Mouse (Mus musculus): ENCODE data around the gene 1300017J02Rik.
A peak's percentile ranks its signal among the peaks of the same experiment; 100 is the strongest.

Gene 1300017J02Rik

DNA sequence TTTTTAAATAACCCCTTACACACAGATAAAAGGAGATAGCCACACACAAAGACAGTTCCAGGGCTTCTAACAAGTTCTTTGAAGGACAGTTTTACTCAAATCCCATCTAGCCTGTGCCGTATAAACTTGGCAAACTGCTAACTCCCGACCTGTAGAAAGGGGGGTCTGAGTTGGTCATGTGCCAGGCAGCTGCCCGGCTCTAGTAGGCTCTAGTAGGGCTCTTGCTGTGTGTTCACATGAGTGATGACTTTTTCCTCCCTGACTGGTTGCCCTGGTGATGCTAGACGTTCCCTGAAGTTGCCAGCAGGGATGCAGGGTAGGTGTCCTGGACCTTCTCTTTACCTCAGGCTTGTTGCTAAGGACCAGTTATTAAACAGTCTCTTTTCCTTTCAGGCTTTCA lies 33.8 kb downstream of the 1300017J02Rik start:
- DNase-seq (ENCODE audit: low read depth, low spot score) = no peak

DNA sequence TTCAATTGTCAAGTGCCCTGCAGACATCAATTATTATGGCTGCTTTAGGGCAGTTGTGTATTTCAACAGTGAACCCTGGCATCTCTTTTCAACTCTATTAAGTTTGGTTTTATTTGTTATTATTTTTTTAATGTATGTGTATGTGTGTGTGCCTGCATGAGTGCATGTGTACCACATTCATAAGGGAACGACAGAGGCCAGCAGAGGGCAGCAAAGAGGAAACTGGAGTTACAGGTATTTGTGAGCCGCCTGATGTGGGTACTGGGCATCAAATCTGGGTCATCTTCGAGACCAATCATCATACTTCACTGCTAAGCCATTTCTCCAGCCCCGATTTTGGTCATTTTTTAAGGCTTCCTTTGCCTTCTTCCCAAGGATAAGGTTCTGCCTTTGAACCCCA lies 39.1 kb downstream of the 1300017J02Rik start:
- DNase-seq (ENCODE audit: low read depth, low spot score) = no peak

DNA sequence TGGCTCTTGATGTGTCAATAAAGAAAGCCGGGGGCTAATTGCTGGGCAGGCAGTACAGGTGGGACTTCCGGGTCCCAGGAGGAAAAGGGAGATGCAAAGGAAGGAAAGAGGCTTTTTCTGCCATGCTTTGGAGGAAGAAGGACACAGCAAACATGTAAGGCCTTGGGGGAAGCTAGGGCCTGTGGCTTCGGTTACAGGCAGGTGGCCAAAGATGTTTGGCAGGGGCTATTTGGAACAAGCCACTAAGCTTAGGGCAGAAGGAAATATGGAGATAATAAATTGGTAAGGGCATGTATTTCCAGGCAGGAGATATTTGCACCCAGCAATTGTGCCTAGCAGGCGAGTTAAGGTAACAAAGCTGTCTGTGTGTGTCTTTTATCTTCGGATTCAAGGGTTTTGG lies 52.0 kb downstream of the 1300017J02Rik start:
- no peak for DNase-seq (ENCODE audit: low read depth, low spot score)

DNA sequence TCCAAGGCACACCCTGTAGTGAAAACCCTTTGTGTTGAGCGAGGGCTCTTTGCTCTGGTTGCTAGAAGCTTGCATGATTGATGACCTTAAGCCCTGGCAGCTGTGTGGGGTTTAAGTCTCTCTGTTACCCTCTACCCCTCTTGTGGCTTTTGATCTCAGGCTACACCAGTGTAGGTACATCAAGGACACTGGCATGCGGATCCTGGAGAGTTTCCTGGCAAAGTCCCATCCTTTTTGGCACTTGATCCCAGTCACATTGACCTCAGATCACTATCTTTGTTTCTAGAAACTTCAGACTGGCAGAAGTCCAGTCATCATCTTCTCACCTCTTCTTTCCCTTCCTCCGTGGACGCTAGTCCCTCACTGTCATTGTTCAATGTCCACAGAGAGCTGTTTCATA lies 56.3 kb downstream of the 1300017J02Rik start:
- no peak for DNase-seq (ENCODE audit: low read depth, low spot score)

DNA sequence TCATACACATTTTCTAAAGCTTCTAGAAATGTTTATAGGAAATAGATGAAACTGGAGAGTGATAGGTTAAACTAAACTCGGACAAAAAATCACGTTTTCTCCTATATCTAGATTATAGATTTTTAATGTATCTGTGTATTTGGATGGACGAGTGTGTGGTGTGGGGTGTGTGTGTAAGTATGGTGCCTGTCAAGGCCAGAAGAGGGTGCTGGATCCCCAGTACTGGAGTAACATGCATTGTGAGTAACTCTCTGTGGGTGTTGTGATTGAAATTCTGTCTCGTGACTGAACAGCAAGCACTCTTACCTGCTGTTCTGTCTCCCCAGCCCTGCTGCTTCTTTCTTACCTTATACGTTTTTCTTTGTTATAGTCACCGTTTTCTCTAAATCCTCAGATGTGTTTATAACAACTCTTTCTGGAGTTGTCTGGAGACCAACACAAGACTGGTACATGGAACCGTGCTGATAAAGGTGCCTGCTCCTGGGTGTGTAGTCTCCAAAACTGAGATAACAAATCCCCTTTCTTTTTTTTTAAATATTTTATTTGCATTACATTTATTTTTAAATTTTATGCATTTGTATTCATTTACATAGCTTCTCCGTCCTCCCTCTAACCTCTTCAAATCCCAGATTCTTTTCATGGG lies 58.2 kb downstream of the 1300017J02Rik start:
- DNase-seq (ENCODE audit: low read depth, low spot score) = peak; percentile 26

DNA sequence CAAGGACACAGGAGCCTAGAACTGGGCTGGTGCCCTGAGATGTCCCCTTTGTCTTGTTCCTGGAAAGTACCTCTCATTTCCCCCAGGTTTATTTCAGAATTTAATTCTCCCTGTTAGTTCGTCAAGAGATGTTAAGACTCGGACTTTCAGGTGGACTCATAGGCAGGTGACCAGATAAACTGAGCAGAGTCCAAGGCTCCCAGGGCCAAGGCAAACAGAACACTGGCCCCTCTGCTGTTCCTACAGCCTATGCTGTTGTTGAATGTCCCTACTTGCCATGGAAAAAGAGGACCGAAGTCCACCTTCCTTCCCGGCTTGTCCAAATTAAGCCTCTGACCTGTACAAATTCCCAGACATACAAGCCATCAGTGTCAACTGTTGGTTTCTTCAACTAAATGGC lies 61.2 kb downstream of the 1300017J02Rik start:
- DNase-seq (ENCODE audit: low read depth, low spot score) = no peak

DNA sequence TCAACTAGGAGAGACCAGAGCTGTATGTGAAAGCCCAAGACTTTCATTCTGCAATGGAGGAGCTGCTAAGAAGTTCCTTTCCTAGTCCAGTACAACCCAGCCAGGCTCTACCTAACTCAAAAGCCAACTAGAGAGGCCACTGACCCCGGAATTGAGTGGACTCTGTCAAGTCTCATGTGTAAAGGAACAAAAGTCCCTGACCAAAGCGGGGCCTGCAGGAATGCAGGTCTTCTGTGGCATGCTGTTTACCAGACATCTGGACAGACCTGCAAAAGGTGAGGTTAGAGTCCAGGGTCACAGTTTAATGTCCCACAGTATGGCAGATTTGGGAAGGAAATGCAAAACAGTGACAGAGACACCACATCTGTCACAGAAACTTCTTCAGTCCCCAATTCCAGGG lies 63.7 kb downstream of the 1300017J02Rik start:
- DNase-seq (ENCODE audit: low read depth, low spot score) = no peak

DNA sequence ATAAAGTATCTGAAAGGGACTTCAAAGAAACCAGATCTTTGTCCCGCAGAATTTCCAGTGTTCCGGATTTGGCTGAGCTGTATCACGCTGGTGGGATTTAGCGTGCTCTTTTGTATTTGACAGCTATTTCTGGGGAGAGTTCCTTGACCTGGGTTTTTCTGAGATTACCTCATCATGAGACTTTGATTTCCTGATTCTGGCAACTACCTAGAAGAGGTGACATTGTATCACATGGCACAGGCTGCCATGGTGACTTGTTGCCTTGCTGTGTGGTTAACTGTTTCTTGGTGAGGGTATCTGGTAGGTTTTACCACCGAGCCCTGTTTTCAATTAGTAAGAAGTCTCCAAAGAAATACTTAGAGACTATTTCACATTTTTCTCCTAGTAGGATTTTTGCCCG lies 65.4 kb downstream of the 1300017J02Rik start:
- DNase-seq (ENCODE audit: low read depth, low spot score) = no peak

DNA sequence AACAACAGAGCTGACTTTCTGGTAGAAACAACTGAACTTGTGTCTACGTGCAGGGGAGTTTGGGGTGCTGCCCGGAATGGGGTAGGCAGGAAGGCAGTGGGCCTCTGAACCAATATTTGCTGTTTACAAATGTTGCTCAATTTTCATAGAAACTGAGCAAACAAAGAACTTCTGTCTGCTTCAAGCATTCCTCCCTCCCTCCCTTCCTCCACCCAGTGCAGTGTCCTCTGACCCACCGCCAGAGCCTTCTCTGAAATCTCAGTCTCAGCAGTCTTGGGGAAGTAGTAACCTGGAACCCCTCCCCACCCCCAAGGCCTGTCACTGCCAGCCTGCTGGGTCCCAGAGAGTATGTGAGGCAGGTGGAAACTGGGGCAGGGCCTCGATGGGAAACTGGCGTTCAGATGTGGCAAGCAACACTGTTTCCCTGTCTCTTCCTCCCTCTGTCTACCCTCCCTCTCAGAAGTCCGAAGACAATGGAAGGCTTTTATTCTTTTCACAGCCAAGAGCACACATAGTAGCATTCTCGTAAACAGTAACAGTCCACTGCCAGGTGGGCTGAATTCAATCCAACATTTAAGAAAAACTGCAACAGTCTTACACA lies 70.2 kb downstream of the 1300017J02Rik start:
- peak; percentile 83 for DNase-seq (ENCODE audit: low read depth, low spot score)

DNA sequence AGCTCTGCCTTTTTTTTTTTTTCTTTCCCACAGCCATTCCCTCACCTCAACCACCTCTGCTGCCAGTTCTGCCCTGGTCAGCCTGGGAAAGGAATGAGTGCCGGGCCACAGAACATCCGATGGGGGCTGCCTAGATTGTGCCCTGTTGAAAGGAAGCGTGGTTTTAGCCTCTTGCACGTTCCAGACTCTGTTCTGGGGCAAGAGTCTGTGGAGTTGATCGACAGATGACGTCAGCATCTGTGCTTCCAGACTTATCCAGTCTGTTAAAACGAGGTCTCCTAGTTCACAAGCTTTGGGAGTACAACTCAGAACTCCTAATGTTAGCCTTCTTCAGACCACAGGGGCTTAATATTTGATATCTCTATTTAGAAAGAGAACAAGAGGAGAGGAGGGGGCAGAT lies 70.8 kb downstream of the 1300017J02Rik start:
- DNase-seq (ENCODE audit: low read depth, low spot score) = peak; percentile 32

DNA sequence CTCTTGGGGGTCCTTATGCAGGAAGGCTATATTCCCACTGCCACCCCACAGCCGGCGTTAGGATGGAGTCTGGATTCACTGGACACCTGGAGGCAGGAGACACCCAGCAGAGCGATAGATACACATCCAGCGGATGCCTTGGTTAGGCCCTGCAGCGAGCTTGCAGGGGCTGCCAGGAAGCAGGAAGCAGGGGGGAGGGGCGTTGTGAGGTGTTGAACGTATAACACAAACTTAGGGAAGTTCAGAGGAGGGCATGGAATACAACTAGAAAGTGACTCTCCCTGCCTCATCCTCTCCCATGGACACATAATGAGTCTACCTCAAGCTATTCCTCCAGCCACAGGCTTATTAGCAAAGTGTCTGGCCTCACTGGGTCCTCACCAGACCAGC lies 71.9 kb downstream of the 1300017J02Rik start:
- no peak for DNase-seq (ENCODE audit: low read depth, low spot score)

DNA sequence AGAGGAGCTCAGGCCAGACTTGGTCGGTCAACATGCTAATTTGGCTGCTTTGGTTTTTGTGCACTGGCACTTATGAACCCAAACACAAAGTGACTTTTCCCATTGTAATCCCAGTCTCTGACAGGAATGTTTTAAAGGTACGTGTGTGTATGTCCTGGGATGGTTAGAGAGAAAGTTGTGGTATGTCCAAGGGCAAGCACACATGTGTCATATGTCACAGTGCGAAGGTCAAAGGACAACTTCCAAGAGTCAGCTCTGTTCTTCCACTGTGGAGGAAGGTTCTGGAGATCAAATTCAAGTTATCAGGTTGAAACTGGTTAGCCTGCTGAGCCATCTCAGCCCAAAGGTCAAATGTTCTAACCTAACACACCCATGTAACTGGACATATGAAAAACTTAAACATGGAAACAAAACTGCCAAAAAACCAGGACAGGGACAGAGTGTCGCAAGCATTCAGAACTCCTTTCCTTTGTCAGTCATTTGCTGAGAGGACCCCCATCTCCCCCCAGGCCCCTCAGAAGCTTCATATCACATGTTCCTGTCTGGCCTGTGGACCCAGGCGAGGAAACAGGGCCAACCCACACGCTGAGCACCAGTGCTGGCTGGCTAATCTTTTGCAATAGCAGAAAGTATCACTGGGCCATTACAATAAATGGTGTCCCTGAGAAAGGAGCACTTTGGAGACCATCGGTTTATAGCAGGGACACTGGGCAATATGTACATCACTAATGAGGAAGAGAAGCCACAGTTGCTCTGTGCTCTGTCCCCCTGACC lies 72.5 kb downstream of the 1300017J02Rik start:
- no peak for DNase-seq (ENCODE audit: low read depth, low spot score)

DNA sequence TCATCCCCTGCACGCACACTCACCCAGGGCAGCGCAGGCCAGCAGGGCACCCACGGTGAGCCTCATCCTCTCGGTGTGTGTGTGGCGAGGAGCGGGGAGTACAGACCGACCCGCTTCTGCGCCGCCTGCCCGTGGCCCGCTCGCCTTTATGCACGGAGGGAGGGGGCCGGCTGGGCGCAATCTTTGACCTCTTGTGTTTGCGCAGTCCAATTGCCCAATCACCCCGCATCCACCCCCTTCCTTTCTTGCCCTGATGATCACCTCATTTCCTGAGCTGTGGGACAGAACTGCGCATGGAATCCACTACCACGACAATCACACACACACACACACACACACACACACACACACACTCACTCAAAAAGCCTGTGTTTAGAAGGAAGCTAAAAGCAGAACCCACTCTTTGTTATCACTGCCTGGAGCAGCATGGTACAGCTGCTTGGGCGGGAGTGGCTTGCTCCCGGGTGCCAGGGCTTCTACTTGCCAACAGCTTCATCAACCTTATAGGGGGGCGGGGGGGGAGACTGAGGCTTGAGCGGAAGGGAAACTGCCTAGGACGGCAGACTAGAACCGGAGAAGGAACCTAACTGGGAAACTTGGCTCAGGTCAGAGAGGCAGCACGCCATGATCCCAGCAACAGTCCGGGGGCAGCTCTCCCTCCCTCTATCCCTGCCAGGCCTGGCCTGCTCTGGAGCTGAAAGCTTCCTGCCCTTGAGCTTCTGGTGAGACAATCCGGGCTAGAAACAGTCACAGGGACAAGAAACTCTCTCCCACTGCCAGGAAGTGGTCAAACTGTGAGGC lies 74.5 kb downstream of the 1300017J02Rik start, which contains the start of the genes Gm20425 and Trf:
Gene Gm20425 (minus strand): TSS at position 157 of the 801 bp plus-strand sequence.
Gene Trf (minus strand): TSS at position 294 of the 801 bp plus-strand sequence.
- peak; percentile 96 for DNase-seq (ENCODE audit: low read depth, low spot score)

DNA sequence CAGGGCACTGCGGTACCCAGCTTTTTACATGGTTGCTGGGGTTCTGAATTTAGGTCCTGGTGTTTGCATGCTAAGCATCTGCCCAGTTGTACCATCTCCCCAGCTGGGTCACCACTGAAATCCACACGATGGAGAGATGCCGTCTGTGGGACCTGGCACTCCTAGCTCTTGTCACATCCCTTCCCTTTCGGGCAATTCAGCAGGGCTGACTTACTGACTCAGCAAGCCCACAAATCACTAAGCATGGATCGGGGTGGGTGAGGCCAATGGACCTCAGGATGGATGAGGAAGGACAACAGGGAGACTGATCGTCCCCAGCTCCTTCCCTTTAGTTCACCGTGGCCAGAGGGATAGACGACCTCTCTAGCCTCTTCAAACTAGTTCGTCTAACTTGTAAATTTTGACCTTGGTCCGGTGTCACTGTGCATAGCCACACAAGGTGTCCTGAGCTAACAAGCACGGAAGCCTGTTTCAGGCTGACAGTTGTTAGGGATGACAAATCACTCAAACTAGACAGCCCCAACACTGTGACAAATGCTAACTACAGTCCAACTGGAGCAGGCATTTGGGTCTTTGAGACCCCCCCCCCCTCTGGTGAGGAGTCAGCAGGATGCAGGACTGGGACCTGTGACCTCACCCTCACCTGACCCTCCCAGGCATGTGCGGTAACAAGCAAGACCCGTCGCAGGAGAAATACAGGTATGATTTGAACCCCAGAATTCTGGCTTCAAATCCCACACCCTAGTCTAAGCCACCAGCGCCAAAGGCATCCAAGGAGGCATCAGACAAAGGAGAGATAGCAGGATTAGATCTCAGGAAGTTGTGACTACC lies 75.6 kb downstream of the 1300017J02Rik start:
- no peak for DNase-seq (ENCODE audit: low read depth, low spot score)

DNA sequence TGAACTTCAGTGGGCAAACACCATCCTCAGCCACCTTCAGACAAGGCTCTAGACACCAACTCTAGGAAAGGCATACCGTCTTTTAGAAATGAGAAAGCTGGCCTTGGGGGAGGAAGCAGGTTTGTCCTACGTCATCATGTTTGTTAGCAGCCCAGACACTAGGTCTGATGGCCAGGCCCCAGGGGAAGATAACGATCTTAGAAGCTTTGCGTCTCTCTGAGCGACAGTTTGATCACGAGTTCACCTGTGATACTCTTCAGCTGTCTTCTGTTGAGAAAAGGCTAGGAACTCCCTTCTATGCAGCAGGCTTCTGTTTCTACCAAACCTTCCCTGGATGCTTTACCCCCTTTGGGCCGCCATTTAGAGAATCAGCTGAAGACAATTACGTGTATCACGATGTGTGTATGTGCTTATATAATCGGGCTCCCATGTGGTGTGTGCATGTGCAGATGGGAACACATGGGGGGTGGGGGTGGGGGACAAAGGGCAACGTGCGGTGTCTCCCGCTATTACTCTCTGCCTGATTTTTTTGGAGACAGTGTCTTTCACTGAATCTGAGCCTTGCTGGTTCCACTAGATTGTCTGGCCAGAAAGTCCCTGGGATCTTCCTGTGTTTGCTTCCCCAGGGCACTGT lies 76.4 kb downstream of the 1300017J02Rik start:
- DNase-seq (ENCODE audit: low read depth, low spot score) = no peak

DNA sequence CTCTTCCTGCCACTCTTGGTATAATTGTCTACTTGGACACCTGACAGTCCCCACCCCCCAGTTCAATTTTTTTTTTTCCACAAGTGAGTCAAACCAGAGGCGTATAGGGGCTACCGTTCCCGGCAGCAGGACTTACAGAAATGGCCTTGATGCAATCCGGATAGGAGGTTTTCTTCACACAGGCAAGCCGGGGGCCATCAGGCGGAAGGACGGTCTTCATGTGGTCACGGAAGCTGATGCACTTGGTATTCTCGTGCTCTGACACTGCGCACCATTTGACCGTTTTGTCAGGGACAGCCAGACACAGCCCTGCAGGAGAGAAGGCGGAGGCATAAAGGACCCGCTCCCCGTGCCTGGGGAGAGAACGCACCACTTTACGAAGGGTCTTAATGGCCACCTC lies 77.1 kb downstream of the 1300017J02Rik start:
- DNase-seq (ENCODE audit: low read depth, low spot score) = no peak

DNA sequence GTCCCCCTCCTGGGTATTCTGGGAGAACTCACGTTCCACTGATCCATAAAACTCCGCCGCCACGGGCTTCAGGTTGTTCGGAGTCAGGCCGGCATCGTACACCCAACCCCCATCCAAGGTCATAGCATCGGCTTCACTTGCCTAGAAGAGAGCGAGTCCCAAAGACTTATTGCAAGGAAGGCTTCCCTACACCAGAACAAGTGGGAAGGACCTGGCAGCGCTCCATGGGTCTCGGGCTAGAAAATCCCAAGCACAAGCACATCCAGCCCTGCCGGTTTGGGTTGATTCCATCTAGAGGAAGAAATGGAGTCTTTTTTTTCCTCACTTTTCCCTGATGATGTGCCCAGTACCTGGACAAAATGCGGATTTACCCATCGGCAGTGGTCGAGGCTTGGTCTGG lies 78.1 kb downstream of the 1300017J02Rik start:
- DNase-seq (ENCODE audit: low read depth, low spot score) = no peak

DNA sequence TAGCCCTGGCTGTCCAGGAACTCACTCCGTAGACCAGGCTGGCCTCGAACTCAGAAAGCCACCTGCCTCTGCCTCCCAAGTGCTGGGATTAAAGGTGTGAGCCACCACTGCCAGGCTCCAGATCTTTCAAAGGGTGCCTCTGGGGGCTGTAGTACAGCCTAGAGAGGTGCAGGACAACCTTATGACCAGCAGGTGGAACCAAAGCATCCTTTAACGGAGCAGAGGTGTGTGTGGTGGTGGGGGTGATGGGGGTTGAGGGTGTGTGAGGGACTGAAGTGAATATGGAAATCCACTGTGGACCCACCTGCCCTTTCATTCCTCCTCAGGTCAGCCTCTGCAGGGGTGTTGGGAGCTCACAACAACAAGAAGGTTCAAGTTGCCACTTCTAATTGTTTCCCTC lies 79.4 kb downstream of the 1300017J02Rik start:
- no peak for DNase-seq (ENCODE audit: low read depth, low spot score)

DNA sequence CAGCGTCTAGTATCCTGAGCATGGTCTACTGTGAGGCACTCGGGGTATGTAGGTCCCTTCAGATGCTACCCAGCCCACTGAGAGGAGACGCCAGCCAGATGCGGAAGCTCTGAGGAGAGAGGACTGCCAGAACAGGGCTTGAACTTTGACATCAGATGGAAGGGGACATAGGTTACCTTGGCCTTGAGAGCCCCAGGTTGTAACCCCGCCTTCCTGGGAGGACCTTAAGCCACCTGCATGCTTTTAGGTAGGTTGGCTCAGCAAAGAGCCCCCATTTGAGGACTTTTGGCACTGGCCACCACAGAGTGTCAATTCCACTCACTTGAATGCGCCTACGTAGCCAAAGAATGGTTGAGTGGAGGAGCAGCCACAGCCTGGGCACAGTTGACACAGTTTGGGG lies 80.2 kb downstream of the 1300017J02Rik start:
- no peak for DNase-seq (ENCODE audit: low read depth, low spot score)

DNA sequence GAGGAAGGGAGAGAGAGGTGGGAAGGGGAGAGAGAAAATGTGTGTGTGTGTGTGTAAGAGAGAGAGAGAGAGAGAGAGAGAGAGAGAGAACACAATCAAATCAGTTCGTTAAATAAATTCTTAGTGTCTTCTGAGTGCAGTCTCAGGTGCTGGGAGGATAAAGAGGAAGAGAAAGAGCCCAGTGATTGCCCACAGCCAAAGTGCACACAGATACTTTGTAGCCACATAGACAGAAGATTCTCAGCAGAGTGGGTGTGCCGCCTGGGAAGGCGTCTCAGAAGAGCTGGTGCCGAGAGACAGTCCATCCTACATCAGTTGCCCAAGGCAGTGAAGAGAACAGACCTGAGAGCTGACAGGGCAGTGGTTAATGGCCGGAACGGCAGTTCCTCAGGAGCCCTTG lies 90.6 kb downstream of the 1300017J02Rik start:
- no peak for DNase-seq (ENCODE audit: low read depth, low spot score)

DNA sequence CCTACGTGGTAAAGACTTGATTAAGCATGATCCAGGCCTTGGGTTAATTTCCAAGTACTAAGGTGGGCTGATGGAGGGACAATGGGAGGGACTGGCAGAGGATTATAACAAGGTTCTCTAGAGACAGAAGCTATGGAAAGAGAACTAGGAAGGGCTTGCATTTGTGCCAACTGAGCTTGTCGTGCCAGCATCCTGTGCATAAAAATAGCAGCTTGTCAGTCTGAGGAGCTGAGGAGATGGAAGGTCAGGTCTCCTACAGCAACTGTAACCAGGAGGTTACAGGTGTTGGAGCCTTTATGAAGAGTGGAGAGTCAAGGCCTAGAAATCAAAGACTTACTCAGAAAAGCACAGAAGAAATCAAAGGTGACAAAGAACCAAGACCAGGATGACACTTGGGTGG lies 91.3 kb downstream of the 1300017J02Rik start:
- no peak for DNase-seq (ENCODE audit: low read depth, low spot score)

Data from brain, adult 2 months (tissue).